Mouse (Mus musculus): ENCODE data around the gene Acer2.

The Acer2 gene

GRCm38 (mm10) chr4:86887879-86888278 lies 13.7 kb downstream of the Acer2 start:
- peak in 1 of 2 experiments; percentile 17 for DNase-seq (ENCODE audit: low spot score in 2 of 2)

GRCm38 (mm10) chr4:86897411-86897810 lies 23.2 kb downstream of the Acer2 start:
- no peak for DNase-seq (ENCODE audit: low spot score in 2 of 2)

DNA sequence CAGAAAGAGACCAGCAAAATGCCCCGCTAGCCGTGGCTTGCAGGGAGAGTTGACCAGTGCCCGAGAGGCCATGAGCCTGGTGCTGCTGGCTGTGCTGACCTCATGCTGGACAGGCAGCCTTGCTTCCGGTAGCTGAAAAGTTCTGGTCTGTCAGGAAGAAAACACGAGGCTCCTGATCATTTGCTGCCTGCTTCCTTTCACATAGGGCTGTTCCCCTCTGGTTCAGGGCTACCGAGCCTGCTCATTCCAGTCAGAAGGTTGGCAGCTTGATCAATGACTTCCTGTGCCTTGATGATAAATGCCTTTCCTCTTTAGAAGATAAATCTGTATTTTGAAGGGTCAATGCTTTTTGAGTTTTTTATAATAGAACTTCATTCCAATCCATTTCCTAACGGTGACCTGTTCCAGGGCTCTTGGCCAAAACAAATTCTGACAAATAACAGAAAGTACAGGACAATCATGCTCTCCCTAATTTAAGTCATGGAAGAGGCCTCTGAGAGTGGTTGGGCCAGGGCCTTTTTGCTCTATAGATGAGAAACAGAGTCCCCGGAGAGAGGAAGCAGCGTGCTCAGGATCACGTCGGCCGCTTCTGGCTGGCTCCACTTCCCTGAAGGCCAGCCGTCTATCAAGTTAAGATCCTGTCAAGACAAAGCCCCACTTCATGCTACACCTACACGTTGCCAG lies 24.7 kb downstream of the Acer2 start:
- DNase-seq (ENCODE audit: low spot score in 2 of 2): no peak

DNA sequence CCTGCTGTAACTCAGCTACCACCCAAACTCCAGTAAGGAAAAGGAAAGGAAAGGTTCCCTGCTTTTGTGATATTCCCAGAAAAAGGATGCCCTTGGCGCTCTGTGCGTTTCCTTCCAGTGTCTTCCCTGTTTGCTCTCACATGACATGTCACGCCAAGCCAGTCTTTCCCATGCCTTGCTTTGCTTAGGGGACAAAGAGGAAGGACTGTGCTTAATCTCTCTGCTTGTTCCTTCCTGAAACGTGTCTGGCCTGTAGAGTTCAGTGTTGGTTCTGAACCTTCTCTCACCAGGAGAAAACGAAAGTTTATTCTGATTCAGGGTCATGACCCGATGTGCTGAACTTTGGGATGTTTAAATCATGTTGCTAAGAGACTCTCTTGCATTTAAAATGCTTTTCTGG lies 28.2 kb downstream of the Acer2 start:
- DNase-seq (ENCODE audit: low spot score in 2 of 2): no peak

DNA sequence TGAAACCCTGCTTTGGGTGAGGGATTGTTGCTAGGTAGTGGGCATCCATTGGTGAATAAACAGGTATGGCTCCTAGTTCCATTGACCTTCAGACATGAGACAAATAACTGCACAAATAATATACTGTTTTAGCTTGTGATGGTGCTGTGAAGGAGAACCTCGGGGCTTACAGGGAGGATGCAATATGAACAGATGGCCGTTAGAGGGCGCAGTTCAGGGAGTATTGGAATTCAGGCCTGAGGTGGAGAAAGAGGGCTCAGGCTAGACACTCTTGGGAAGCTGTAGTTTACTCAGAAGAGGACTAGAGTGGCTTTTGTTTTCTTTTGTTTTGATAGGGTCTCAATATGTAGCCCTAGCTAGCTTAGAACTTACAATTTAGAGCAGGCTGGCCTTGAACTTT lies 30.8 kb downstream of the Acer2 start:
- DNase-seq (ENCODE audit: low spot score in 2 of 2): no peak

DNA sequence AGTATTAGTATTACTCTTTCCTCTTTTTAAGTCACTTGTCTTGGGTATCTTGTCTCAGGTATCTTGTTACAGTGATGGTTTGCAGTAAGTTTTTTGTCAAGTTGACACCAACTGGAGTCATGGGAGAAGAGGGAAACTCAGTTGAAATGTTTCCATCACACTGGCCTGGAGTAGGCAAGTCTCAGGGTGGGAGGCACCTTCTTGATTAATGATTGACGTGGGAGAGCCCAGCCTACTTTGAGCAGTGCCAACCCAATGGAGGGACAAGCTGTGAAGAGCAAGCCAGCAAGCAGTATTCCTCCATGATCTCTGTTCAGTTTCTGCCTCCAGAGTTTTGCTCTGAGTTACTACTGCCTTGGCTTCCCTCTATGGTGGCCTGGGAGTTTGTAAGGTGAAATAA lies 31.7 kb downstream of the Acer2 start:
- DNase-seq (ENCODE audit: low spot score in 2 of 2): no peak

GRCm38 (mm10) chr4:86911576-86912341 lies 37.6 kb downstream of the Acer2 start:
- no peak for DNase-seq (ENCODE audit: low spot score in 2 of 2)

GRCm38 (mm10) chr4:86912757-86913156 lies 38.6 kb downstream of the Acer2 start:
- no peak for DNase-seq (ENCODE audit: low spot score in 2 of 2)

- DNase-seq (ENCODE audit: low spot score in 2 of 2): no peak
These were observed 41.9 kb downstream of the Acer2 start for GRCm38 (mm10) chr4:86916062-86916461.

DNA sequence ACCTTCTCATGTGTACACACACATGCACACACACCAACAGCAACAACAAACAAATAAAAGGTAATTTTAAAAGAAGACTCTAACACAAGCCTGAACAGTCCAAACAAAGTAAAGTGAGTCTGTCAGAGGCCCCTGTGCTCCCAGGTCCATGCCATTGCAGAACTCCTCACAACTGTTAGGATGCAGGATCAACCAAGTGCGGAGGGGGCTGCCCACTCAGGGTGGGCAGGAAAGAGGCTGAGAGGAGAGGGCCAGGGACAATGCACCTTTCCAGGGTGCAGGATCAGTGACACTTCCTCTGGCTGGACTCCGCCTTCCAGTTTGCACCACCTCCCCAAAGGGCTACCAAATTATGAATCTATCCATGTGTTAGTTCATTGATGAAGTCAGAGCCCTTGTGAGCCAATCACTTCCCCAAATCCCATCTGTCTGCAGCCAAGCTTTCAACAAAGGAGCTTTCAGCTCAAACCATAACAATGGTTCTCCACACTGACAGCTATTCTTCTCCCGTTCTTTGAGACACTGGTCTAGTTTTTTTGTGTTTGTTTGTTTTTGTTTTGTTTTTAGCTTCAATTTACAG lies 49.4 kb downstream of the Acer2 start:
- no peak for DNase-seq (ENCODE audit: low spot score in 2 of 2)

DNA sequence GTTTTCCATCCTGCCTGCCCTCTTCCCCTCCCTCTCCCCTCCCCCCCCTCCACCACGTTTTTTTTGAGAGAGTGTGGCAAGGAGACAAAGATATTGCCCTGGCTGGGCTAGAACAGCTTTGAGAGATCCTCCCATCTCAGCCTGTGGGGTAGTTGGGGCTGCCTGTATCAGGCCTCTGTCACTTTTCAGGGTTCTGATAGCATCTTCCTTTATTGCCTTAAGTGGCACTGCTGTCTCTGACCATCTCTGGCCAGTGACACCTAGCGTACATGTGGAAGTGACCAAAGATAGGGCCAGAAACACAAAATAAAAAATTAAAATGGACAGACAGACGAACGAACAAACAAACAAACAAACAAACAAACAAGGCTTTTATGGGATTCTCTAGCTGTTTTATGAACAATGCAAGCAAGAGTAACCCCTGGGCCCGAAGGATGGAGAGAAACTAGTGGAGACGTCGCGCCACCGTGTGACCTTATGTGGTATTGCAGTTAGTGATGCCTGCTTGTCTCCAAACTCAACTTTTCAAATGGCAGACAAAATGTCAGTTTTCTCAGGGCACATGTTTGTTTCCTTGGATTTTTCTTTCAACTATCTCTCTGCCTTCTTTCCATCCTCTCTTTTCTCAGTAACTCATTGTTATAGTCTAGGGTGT lies 50.7 kb downstream of the Acer2 start:
- DNase-seq (ENCODE audit: low spot score in 2 of 2): peak; percentile 32 to 53

- DNase-seq (ENCODE audit: low spot score in 2 of 2): no peak
These were observed 52.8 kb downstream of the Acer2 start for GRCm38 (mm10) chr4:86926997-86927396.

DNA sequence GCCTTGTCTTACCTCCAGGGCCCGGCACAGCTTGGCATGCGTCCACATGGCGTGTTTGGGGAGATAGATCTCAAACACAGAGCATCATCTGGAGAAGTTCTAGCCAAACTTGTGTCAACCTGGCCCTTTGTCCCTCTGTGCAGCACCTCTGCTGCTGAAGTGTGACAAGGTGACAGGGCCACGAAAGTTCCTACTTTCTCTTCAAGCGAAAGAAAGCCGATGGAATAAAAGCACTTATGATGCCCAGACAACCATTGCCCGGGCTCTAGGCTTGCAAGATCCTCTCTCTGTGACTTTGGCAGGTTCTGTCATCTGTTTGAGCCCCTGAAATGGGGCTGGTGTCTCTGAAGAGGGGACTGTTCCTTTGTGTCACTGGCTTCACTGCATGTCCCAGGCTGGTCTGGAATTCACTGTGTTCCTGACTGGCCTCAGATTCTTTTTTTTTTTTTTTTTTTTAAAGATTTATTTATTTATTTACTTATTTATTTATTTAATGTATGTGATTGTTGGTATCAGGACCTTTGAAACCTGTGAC lies 56.0 kb downstream of the Acer2 start:
- no peak for DNase-seq (ENCODE audit: low spot score in 2 of 2)

DNA sequence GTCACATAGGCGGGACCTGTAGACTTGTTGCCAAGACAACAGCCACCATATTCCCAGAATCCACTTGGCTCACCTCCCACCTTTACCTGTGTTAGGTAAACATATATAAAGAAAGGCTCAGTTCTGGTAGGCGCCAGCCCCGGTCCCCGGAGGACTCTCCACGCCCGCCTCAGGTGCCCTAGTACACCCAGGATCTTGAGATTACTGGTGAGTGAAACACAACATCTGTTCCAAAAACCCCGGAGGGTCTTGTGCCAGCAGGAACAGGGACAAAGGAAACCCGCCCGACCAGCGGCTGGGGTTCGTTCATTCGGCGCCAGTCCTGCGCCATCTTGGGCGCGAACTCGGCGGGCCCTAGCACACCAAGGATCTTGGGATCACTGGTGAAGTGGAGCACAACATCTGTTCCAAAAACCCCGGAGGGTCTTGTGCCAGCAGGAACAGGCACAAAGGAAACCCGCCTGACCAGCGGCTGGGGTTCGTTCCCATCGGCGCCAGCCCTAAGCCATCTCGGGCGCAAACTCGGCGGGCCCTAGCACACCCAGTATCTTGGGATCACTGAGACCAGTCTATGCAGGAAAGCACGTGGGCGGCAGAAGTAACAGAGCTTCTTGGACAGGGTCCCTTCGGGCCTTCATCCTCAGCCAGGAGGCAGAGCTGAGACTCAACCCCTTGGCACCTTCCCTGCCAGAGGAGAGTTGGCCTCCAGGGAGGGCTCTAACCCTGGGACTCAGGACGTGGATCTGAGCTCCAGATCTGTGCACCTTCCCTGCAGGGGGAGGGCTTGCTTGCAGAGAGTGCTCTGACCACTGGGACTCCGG lies 56.6 kb downstream of the Acer2 start:
- DNase-seq (ENCODE audit: low spot score in 2 of 2): no peak

GRCm38 (mm10) chr4:86933026-86933425 lies 58.8 kb downstream of the Acer2 start:
- DNase-seq (ENCODE audit: low spot score in 2 of 2): no peak

GRCm38 (mm10) chr4:86936217-86936616 lies 62.0 kb downstream of the Acer2 start:
- no peak for DNase-seq (ENCODE audit: low spot score in 2 of 2)

- no peak for DNase-seq (ENCODE audit: low spot score in 2 of 2)
These were observed 62.5 kb downstream of the Acer2 start for GRCm38 (mm10) chr4:86936706-86937105.

- DNase-seq (ENCODE audit: low spot score in 2 of 2): no peak
These were observed 68.5 kb downstream of the Acer2 start for GRCm38 (mm10) chr4:86942656-86943055.

GRCm38 (mm10) chr4:86943296-86943695 lies 69.1 kb downstream of the Acer2 start:
- no peak for DNase-seq (ENCODE audit: low spot score in 2 of 2)

GRCm38 (mm10) chr4:86948794-86949193 lies 74.6 kb downstream of the Acer2 start:
- DNase-seq (ENCODE audit: low spot score in 2 of 2): no peak

GRCm38 (mm10) chr4:86953519-86953918 lies 79.3 kb downstream of the Acer2 start:
- no peak for DNase-seq (ENCODE audit: low spot score in 2 of 2)

Data from natural killer cell, adult 2 months (primary cell).